Mouse (Mus musculus): ENCODE measurements around the gene Clrn3. TPM values are rescaled to one million over a fixed set of nuclear protein-coding genes. Genes with fewer than 3 reads are reported as not detected.

Gene Clrn3
- total and polyA plus RNA-seq, 2 experiments: 0.02 TPM; not detected in 1

DNA sequence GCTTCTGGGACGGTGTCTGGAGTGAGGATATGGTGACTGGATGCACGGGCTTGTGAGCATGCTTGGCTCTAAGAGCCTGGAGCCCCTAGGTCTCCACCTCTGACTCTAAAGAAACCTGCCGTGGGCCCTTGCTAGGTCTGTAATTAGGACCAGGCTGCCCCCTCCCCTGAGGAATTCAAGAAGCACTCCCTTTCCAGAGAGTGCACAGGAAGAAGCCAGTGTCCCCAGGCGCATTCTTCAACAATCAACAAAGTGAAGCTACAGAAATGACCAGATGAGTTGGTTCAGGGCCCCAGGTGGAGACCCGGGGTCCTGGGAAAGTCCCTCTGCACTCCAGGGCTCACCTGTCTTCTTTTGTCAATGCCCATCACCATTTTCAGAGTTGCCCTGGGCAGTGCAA is 51.2 kb downstream of the Clrn3 start:
- Histone ChIP-seq H3K9ac (ENCODE audit: low read depth, low read length) (no peak overlapping the region), H3K27me3 (ENCODE audit: control insufficient read depth, insufficient read depth, low read length) (no peaks in the 10 kb centered on the region; the same call in 1 of the 2 replicates), H3K4me1 (ENCODE audit: control insufficient read depth, insufficient read depth, low read length) (no peaks in the 10 kb centered on the region), H3K27ac (replicated peaks; ENCODE audit: insufficient read depth, low read depth, low read length) (no peak overlapping the region), H3K36me3 (ENCODE audit: control insufficient read depth, insufficient read depth, low read length) (no peaks in the 10 kb centered on the region), H3K4me3 (ENCODE audit: insufficient read depth, low read depth, low read length) (no peak overlapping the region), H3K79me2 (ENCODE audit: control insufficient read depth, insufficient read depth, low read length) (no peaks in the 10 kb centered on the region)
- DNase-seq (ENCODE audit: extremely low read depth, low read depth, low spot score): no peak
- WGBS: 74% methylated on average over 5 of the region's 5 CpGs
- TF ChIP-seq CTCF (IDR thresholded peaks at IDR 0.05; ENCODE audit: low read depth, low read length) (no peak), POLR2A (IDR thresholded peaks at IDR 0.05; ENCODE audit: extremely low read depth, insufficient read depth, low read length) (no peak)

DNA sequence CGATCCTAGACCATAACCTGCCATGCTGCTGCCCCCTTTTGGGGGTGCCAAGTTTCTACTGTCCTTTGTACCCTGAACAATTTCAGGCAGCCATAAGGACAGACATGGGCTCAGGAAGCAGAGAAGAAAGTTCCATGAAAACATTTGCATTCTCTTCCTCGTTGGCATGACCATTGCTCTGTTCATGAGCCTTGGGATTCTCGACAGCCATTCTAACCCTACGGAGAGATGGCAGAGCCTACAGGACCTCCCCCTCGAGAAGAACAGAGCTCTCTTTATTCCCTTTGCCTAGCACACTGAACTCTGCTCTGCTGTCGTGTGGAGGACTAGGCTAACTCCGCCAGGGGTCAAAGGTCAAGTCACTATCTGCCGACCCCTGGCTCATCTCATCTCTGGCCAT is 52.5 kb downstream of the Clrn3 start:
- 40% methylated on average over 8 of the region's 8 CpGs for WGBS
- H3K4me1 ChIP-seq (ENCODE audit: control insufficient read depth, insufficient read depth, low read length): no peaks in the 10 kb centered on the region
- no peak overlapping the region for H3K27ac ChIP-seq (replicated peaks; ENCODE audit: insufficient read depth, low read depth, low read length)

DNA sequence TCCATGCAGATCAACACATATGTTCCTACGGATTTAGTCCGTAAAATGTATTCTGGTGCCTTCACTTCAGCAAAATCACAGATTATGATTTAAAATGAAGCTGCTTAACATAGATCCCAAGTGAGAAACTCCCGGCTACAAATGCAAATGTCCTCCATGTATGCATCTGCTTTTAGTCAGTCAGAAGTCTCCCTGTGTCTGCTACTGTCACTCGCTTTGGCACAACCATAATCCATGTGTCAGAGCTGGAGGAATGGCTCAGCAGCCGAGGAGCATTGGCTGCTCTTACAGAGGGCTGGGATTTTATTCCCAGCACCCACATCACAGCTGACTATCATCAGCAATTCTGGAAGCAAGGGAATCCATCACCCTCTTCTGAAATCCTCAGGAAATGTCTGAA is 58.1 kb downstream of the Clrn3 start:
- Histone ChIP-seq H3K27me3 (ENCODE audit: control insufficient read depth, insufficient read depth, low read length) (no peaks in the 10 kb centered on the region), H3K36me3 (ENCODE audit: control insufficient read depth, insufficient read depth, low read length) (no peaks in the 10 kb centered on the region), H3K27ac (replicated peaks; ENCODE audit: insufficient read depth, low read depth, low read length) (no peak overlapping the region), H3K9ac (ENCODE audit: low read depth, low read length) (no peak overlapping the region), H3K4me3 (ENCODE audit: insufficient read depth, low read depth, low read length) (no peak overlapping the region), H3K79me2 (ENCODE audit: control insufficient read depth, insufficient read depth, low read length) (no peaks in the 10 kb centered on the region), H3K4me1 (ENCODE audit: control insufficient read depth, insufficient read depth, low read length) (no peaks in the 10 kb centered on the region)
- WGBS: 90% methylated on average over 5 of the region's 5 CpGs
- DNase-seq (ENCODE audit: extremely low read depth, low read depth, low spot score): no peak
- TF ChIP-seq CTCF (IDR thresholded peaks at IDR 0.05; ENCODE audit: low read depth, low read length) (no peak), POLR2A (IDR thresholded peaks at IDR 0.05; ENCODE audit: extremely low read depth, insufficient read depth, low read length) (no peak)

More for the DNA sequence above, 52.5 kb downstream of the Clrn3 start:
- no peak overlapping the region for H3K4me3 ChIP-seq (ENCODE audit: insufficient read depth, low read depth, low read length)
- no peak overlapping the region for H3K9ac ChIP-seq (ENCODE audit: low read depth, low read length)
- TF ChIP-seq POLR2A (IDR thresholded peaks at IDR 0.05; ENCODE audit: extremely low read depth, insufficient read depth, low read length) (no peak), CTCF (IDR thresholded peaks at IDR 0.05; ENCODE audit: low read depth, low read length) (no peak)
- DNase-seq (ENCODE audit: extremely low read depth, low read depth, low spot score): no peak
- no peaks in the 10 kb centered on the region for H3K79me2 ChIP-seq (ENCODE audit: control insufficient read depth, insufficient read depth, low read length)
- no peaks in the 10 kb centered on the region; the same call in 1 of the 2 replicates for H3K27me3 ChIP-seq (ENCODE audit: control insufficient read depth, insufficient read depth, low read length)
- no peaks in the 10 kb centered on the region for H3K36me3 ChIP-seq (ENCODE audit: control insufficient read depth, insufficient read depth, low read length)

DNA sequence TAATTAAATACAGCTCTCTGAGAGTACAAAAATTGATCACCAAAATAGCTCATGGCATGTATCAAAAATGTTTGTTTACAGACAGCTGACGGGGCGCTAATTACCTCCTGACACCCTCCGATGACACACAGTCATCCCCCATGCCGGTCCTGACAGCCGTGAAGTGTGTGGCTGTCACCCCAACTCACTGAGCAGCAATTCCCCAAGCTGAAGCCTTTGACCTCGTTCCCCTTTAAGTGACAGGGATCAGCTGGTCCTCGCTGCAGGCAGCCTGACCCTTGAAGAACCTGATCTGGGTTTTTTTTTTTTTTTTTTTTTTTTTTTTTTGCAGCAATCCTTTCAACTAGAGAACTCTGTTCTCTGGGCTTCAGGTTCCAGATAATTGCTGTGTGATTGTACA is 59.8 kb downstream of the Clrn3 start:
- Histone ChIP-seq H3K27ac (replicated peaks; ENCODE audit: insufficient read depth, low read depth, low read length) (no peak overlapping the region), H3K27me3 (ENCODE audit: control insufficient read depth, insufficient read depth, low read length) (0 out of 2 replicates have a peak, but pooled peaks cover 4% of the 10 kb centered on the region), H3K4me3 (ENCODE audit: insufficient read depth, low read depth, low read length) (no peak overlapping the region), H3K9ac (ENCODE audit: low read depth, low read length) (no peak overlapping the region), H3K36me3 (ENCODE audit: control insufficient read depth, insufficient read depth, low read length) (no peaks in the 10 kb centered on the region), H3K4me1 (ENCODE audit: control insufficient read depth, insufficient read depth, low read length) (no peaks in the 10 kb centered on the region), H3K79me2 (ENCODE audit: control insufficient read depth, insufficient read depth, low read length) (no peaks in the 10 kb centered on the region)
- no peak for TF ChIP-seq POLR2A (IDR thresholded peaks at IDR 0.05; ENCODE audit: extremely low read depth, insufficient read depth, low read length)
- no peak for TF ChIP-seq CTCF (IDR thresholded peaks at IDR 0.05; ENCODE audit: low read depth, low read length)
- WGBS: 48% methylated on average over 7 of the region's 7 CpGs
- DNase-seq (ENCODE audit: extremely low read depth, low read depth, low spot score): no peak

DNA sequence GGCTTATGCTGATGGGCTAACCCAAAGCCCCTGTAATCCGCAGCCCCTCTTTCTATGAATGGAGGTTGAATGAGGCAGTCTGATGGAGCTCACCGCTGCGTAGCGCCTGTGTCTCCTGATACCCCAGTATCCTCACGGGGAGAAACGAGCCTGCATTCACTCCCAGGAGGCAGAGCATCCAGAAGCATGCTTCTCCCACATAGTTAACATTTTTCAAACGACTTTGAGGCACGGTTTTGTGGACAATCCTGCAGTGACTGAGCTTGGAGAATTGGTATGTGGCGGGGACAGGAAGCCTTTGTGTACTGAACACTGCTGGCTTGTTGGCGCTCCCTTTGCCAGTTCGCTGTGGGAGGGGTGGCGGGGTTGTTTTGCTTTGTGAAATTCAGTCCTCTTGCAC is 63.2 kb downstream of the Clrn3 start:
- DNase-seq (ENCODE audit: extremely low read depth, low read depth, low spot score): no peak
- Histone ChIP-seq H3K4me3 (ENCODE audit: insufficient read depth, low read depth, low read length) (no peak overlapping the region), H3K4me1 (ENCODE audit: control insufficient read depth, insufficient read depth, low read length) (no peaks in the 10 kb centered on the region), H3K27me3 (ENCODE audit: control insufficient read depth, insufficient read depth, low read length) (0 out of 2 replicates have a peak, but pooled peaks cover 4% of the 10 kb centered on the region), H3K27ac (replicated peaks; ENCODE audit: insufficient read depth, low read depth, low read length) (no peak overlapping the region), H3K79me2 (ENCODE audit: control insufficient read depth, insufficient read depth, low read length) (no peaks in the 10 kb centered on the region), H3K9ac (ENCODE audit: low read depth, low read length) (no peak overlapping the region), H3K36me3 (ENCODE audit: control insufficient read depth, insufficient read depth, low read length) (no peaks in the 10 kb centered on the region)
- TF ChIP-seq CTCF (IDR thresholded peaks at IDR 0.05; ENCODE audit: low read depth, low read length) (no peak), POLR2A (IDR thresholded peaks at IDR 0.05; ENCODE audit: extremely low read depth, insufficient read depth, low read length) (no peak)
- WGBS: 15% methylated on average over 12 of the region's 12 CpGs

DNA sequence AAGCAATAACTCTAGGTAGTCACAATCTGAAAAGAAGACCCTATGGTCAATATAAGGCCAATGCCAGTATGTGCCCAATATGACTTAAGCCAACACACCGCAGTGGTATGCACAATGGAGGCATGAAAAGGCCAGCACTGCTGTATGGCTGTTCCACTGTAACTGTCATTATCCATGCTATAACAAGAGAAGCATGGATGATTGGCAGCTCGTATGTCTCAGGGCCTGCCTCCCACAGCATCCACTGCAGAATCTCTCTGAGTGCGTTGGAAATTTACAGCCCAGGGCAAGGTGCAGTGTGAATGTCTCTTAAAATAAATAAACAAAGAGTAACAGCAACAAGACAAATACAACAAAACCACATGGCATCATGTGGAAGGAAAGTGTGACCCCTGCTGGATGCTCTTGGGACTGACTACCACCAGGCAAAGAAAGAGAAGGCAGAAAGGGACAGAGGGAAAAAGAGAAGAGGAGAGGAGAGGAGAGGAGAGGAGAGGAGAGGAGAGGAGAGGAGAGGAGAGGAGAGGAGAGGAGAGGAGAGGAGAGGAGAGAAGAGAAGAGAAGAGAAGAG is 63.7 kb downstream of the Clrn3 start:
- no peak overlapping the region for H3K4me3 ChIP-seq (ENCODE audit: insufficient read depth, low read depth, low read length)
- H3K9ac ChIP-seq (ENCODE audit: low read depth, low read length): no peak overlapping the region
- DNase-seq (ENCODE audit: extremely low read depth, low read depth, low spot score): peak; percentile 20
- WGBS: 42% methylated on average over 3 of the region's 3 CpGs
- 0 out of 2 replicates have a peak, but pooled peaks cover 4% of the 10 kb centered on the region for H3K27me3 ChIP-seq (ENCODE audit: control insufficient read depth, insufficient read depth, low read length)
- H3K4me1 ChIP-seq (ENCODE audit: control insufficient read depth, insufficient read depth, low read length): no peaks in the 10 kb centered on the region
- no peaks in the 10 kb centered on the region for H3K79me2 ChIP-seq (ENCODE audit: control insufficient read depth, insufficient read depth, low read length)
- TF ChIP-seq CTCF (IDR thresholded peaks at IDR 0.05; ENCODE audit: low read depth, low read length): peak; percentile 65
- no peak for TF ChIP-seq POLR2A (IDR thresholded peaks at IDR 0.05; ENCODE audit: extremely low read depth, insufficient read depth, low read length)
- H3K36me3 ChIP-seq (ENCODE audit: control insufficient read depth, insufficient read depth, low read length): no peaks in the 10 kb centered on the region
- no peak overlapping the region for H3K27ac ChIP-seq (replicated peaks; ENCODE audit: insufficient read depth, low read depth, low read length)

Other genes with a start within 250 kb of the Clrn3 start
- gene Foxi2, start 118.3 kb downstream of the Clrn3 start, total RNA-seq (2014; rRNA removed): not detected in 2 replicates
- gene Foxi2, start 118.3 kb downstream of the Clrn3 start, polyA plus RNA-seq (2012; rRNA removed): not detected in 2 replicates
- gene Ptpre, start 8.8 kb upstream of the Clrn3 start, total RNA-seq (2014; rRNA removed): 1.1 and 2.1 TPM in 2 replicates
- gene Ptpre, start 8.8 kb upstream of the Clrn3 start, polyA plus RNA-seq (2012; rRNA removed): 0.52 and 0.75 TPM in 2 replicates
- 0.65 and 1.6 TPM in 2 replicates for gene Mki67, start 187.7 kb upstream of the Clrn3 start, total RNA-seq (2014; rRNA removed)
- gene Mki67, start 187.7 kb upstream of the Clrn3 start, polyA plus RNA-seq (2012; rRNA removed): 0.02 and 0.05 TPM in 2 replicates